Mouse (Mus musculus): ENCODE data around the gene Fbxl5. TPM values are rescaled to one million over a fixed set of nuclear protein-coding genes. Genes with fewer than 3 reads are reported as not detected.

Gene Fbxl5
- polyA plus RNA-seq, 1 experiment from 2014 or later, result 61.6 TPM

DNA sequence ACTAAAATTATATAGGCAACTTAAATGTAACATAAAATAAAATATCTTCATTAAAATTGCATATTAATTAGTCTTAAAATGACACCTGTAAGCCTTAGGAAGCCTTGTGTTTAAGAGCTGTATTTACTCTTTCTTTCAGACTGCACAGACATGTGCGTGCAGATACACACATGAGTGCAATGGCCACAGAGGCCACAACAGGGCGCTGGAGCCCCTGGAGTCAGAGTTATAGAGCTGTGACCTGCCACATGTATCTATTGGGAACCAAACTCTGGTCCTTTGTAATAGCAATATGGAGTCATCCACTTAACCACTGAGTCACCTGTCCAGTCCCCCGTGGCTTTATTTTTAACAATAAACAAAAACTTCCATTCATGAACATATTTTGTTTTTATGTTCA lies 72.3 kb downstream of the Fbxl5 start:
- 87% methylated on average over 3 of the region's 3 CpGs for WGBS
- Histone ChIP-seq H3K27me3 (replicated peaks; ENCODE audit: control insufficient read depth, insufficient read depth, low read length) (no peaks in the 10 kb centered on the region), H3K36me3 (ENCODE audit: control insufficient read depth, insufficient read depth, low read length) (peaks cover 27% of the 10 kb centered on the region), H3K4me2 (ENCODE audit: low read depth, low read length) (no peak overlapping the region), H3K9me3 (ENCODE audit: control insufficient read depth, low read length) (no peaks in the 10 kb centered on the region), H3K27ac (replicated peaks; ENCODE audit: low read depth, low read length) (no peak overlapping the region), H3K4me1 (ENCODE audit: control insufficient read depth, insufficient read depth, low read length) (no peaks in the 10 kb centered on the region), H3K4me3 (ENCODE audit: low read depth, low read length) (no peak overlapping the region), H3K9ac (ENCODE audit: low read depth, low read length) (no peak overlapping the region)
- DNase-seq (ENCODE audit: low spot score) (no peak), ATAC-seq (ENCODE audit: low read depth) (no peak)

DNA sequence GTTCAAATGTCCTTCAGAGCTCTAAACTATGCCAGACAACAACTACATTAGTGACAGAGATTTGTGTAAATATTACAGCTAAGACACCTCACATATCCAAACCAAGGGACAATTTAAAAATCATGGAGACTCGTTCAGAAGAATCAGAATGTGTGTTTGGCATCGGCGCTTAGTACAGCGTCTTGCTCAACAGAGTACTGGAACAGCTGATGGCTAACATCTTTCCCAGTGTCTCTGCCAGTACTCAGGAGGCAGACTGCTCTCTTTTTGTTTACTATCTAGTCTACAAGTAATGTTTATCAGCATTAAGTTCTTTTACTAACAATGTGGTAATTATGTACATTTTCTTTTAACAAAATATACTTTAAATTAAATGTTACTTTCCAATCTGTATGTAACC lies 73.4 kb downstream of the Fbxl5 start:
- Histone ChIP-seq H3K9me3 (ENCODE audit: control insufficient read depth, low read length) (no peaks in the 10 kb centered on the region), H3K4me3 (ENCODE audit: low read depth, low read length) (no peak overlapping the region), H3K9ac (ENCODE audit: low read depth, low read length) (no peak overlapping the region), H3K4me1 (ENCODE audit: control insufficient read depth, insufficient read depth, low read length) (no peaks in the 10 kb centered on the region), H3K4me2 (ENCODE audit: low read depth, low read length) (no peak overlapping the region), H3K36me3 (ENCODE audit: control insufficient read depth, insufficient read depth, low read length) (peaks cover 29% of the 10 kb centered on the region), H3K27me3 (replicated peaks; ENCODE audit: control insufficient read depth, insufficient read depth, low read length) (no peaks in the 10 kb centered on the region), H3K27ac (replicated peaks; ENCODE audit: low read depth, low read length) (no peak overlapping the region)
- WGBS, result 93% methylated on average over 4 of the region's 4 CpGs
- DNase-seq (ENCODE audit: low spot score) (no peak), ATAC-seq (ENCODE audit: low read depth) (no peak)

DNA sequence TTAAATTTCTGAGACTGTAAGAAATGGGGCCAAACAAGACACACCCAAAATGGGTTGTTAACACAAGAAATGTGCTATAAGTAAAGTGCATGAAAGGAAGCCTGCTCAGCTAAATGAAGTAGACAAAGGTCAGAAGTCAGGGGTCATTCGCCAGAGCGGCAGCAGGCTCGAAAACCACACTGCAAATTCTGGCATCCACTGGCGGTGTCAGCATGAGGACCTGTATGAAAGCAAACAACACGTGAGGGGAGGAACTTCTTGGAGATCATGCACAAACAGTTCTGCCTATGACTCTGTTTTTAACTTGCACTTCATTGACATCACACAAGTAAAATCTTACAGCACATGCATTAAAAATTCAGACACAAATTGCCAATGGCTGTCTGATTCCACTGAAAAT lies 76.3 kb downstream of the Fbxl5 start:
- DNase-seq (ENCODE audit: low spot score) (no peak), ATAC-seq (ENCODE audit: low read depth) (no peak)
- no peaks in the 10 kb centered on the region for H3K4me1 ChIP-seq (ENCODE audit: control insufficient read depth, insufficient read depth, low read length)
- no peaks in the 10 kb centered on the region for H3K27me3 ChIP-seq (replicated peaks; ENCODE audit: control insufficient read depth, insufficient read depth, low read length)
- H3K4me3 ChIP-seq (ENCODE audit: low read depth, low read length), result no peak overlapping the region
- H3K9me3 ChIP-seq (ENCODE audit: control insufficient read depth, low read length), result no peaks in the 10 kb centered on the region
- H3K9ac ChIP-seq (ENCODE audit: low read depth, low read length), result no peak overlapping the region
- H3K4me2 ChIP-seq (ENCODE audit: low read depth, low read length), result no peak overlapping the region
- no peak overlapping the region for H3K27ac ChIP-seq (replicated peaks; ENCODE audit: low read depth, low read length)
- peaks cover 44% of the 10 kb centered on the region for H3K36me3 ChIP-seq (ENCODE audit: control insufficient read depth, insufficient read depth, low read length)
- 51% methylated on average over 5 of the region's 5 CpGs for WGBS

DNA sequence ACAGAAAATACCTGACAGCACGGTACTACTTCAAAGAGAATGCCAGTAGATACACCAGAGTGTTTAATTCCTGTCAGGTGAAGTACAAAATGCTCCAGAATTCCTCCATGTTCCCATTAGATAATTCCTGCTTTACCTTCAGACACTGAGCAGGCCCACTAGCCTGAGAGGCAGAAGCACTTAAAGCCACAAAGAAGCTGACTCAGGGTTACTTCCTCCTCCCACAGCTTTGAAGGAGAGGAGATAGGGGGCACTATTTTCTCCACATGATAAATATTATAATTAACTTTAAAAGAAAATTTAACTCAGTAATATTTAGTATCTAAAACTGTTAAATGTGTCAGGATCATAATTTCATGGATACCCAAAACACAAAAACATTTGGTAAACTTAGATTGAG lies 77.3 kb downstream of the Fbxl5 start:
- WGBS, result 97% methylated on average over 1 of the region's 1 CpGs
- DNase-seq (ENCODE audit: low spot score), result no peak
- no peak overlapping the region for H3K9ac ChIP-seq (ENCODE audit: low read depth, low read length)
- H3K9me3 ChIP-seq (ENCODE audit: control insufficient read depth, low read length), result no peaks in the 10 kb centered on the region
- H3K4me1 ChIP-seq (ENCODE audit: control insufficient read depth, insufficient read depth, low read length), result no peaks in the 10 kb centered on the region
- H3K36me3 ChIP-seq (ENCODE audit: control insufficient read depth, insufficient read depth, low read length), result peaks cover 45% of the 10 kb centered on the region
- H3K27me3 ChIP-seq (replicated peaks; ENCODE audit: control insufficient read depth, insufficient read depth, low read length), result no peaks in the 10 kb centered on the region
- H3K4me2 ChIP-seq (ENCODE audit: low read depth, low read length), result no peak overlapping the region
- no peak overlapping the region for H3K27ac ChIP-seq (replicated peaks; ENCODE audit: low read depth, low read length)
- ATAC-seq (ENCODE audit: low read depth), result no peak
- no peak overlapping the region for H3K4me3 ChIP-seq (ENCODE audit: low read depth, low read length)

DNA sequence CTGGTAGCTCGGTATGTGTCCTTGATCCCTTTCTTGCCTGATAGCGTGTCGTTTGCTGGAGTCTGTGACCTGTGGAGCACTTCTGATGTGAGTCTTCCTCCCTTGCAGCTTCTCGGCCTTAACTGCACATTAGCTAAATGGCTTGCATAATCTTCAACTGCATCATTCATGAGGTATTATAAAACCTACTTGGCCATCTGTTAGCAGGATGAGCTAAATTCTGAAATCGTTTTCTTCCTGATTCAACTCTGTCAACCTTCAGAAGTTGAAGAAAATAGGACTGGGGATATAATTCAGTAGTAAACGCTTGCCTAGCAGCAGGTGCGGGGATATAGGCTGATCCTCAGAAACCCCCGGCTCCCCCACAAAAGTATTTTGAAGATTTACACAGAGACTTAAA lies 89.1 kb downstream of the Fbxl5 start:
- WGBS, result 79% methylated on average over 8 of the region's 8 CpGs
- no peak for ATAC-seq (ENCODE audit: low read depth)
- Histone ChIP-seq H3K4me3 (ENCODE audit: low read depth, low read length) (no peak overlapping the region), H3K27me3 (replicated peaks; ENCODE audit: control insufficient read depth, insufficient read depth, low read length) (no peaks in the 10 kb centered on the region), H3K36me3 (ENCODE audit: control insufficient read depth, insufficient read depth, low read length) (peaks cover 30% of the 10 kb centered on the region), H3K9me3 (ENCODE audit: control insufficient read depth, low read length) (no peaks in the 10 kb centered on the region), H3K27ac (replicated peaks; ENCODE audit: low read depth, low read length) (no peak overlapping the region), H3K9ac (ENCODE audit: low read depth, low read length) (no peak overlapping the region), H3K4me2 (ENCODE audit: low read depth, low read length) (no peak overlapping the region), H3K4me1 (ENCODE audit: control insufficient read depth, insufficient read depth, low read length) (no peaks in the 10 kb centered on the region)
- DNase-seq (ENCODE audit: low spot score), result no peak

DNA sequence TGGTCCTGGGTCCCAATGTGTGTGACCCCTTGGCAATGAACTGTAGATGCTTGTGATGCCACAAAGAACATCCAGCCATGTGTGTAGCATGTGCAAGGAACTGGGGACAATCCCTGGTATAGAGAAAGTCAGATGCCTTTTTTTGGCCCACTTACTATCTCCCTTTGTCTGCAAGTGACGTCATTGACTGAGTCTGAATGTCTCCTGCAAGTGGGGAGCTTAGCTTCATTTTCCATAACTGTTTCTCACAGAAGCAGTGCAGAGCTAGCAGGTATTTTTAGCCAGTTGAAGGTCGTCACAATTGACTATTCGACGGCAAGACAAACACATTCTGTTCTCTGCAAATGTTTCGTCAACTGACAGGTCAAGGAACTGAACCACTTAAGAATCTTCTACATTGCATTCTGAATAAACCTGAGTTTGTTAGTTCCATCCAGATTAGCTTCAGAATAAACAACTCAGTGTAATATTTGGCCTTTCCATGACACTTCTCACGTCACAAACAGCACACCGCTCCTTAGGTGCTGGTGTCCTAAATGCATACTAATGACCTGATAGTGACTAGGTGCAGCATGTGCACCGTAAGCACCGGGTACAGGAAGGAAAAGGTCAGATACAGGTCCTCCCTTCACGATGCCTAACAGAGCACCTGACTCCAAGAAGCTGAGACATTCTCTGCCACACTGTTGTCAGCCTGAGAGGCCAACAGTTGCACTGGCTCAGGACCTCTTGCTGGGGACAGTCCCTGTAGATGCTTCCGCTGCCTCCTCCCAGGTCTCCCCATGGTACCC lies 92.9 kb downstream of the Fbxl5 start:
- 85% methylated on average over 11 of the region's 11 CpGs for WGBS
- no peak overlapping the region for H3K4me3 ChIP-seq (ENCODE audit: low read depth, low read length)

DNA sequence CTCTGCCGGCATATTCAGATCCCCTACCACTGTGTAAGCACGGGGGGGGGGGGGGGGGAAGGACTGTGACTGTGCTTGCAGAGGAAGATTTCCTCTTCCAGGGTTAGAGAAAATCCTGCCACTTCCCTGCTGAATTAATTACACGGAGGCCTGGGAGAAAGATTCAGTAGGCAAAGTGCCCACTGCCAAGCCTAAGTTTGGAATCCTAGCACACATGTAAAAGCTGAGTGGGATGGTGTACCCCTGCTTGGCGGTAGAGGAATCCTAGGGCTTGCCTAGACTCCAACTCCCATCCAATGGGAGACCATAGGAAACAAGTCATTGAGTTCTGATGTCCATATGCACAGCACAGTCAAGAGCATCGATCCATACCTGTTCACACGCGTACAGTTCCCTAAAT lies 97.6 kb downstream of the Fbxl5 start:
- WGBS, result 85% methylated on average over 6 of the region's 7 CpGs
- no peak overlapping the region for H3K27ac ChIP-seq (replicated peaks; ENCODE audit: low read depth, low read length)
- H3K36me3 ChIP-seq (ENCODE audit: control insufficient read depth, insufficient read depth, low read length), result peaks cover 53% of the 10 kb centered on the region
- no peaks in the 10 kb centered on the region for H3K9me3 ChIP-seq (ENCODE audit: control insufficient read depth, low read length)
- no peak overlapping the region for H3K4me3 ChIP-seq (ENCODE audit: low read depth, low read length)
- H3K4me2 ChIP-seq (ENCODE audit: low read depth, low read length), result no peak overlapping the region
- no peak for DNase-seq (ENCODE audit: low spot score)
- H3K9ac ChIP-seq (ENCODE audit: low read depth, low read length), result no peak overlapping the region
- no peak for ATAC-seq (ENCODE audit: low read depth)
- no peaks in the 10 kb centered on the region for H3K27me3 ChIP-seq (replicated peaks; ENCODE audit: control insufficient read depth, insufficient read depth, low read length)
- no peaks in the 10 kb centered on the region for H3K4me1 ChIP-seq (ENCODE audit: control insufficient read depth, insufficient read depth, low read length)

More for the DNA sequence above, 92.9 kb downstream of the Fbxl5 start:
- no peaks in the 10 kb centered on the region for H3K4me1 ChIP-seq (ENCODE audit: control insufficient read depth, insufficient read depth, low read length)
- H3K4me2 ChIP-seq (ENCODE audit: low read depth, low read length), result no peak overlapping the region
- no peak for ATAC-seq (ENCODE audit: low read depth)
- no peaks in the 10 kb centered on the region for H3K9me3 ChIP-seq (ENCODE audit: control insufficient read depth, low read length)
- H3K27me3 ChIP-seq (replicated peaks; ENCODE audit: control insufficient read depth, insufficient read depth, low read length), result no peaks in the 10 kb centered on the region
- DNase-seq (ENCODE audit: low spot score), result no peak
- H3K27ac ChIP-seq (replicated peaks; ENCODE audit: low read depth, low read length), result no peak overlapping the region
- peaks cover 40% of the 10 kb centered on the region for H3K36me3 ChIP-seq (ENCODE audit: control insufficient read depth, insufficient read depth, low read length)
- H3K9ac ChIP-seq (ENCODE audit: low read depth, low read length), result no peak overlapping the region

DNA sequence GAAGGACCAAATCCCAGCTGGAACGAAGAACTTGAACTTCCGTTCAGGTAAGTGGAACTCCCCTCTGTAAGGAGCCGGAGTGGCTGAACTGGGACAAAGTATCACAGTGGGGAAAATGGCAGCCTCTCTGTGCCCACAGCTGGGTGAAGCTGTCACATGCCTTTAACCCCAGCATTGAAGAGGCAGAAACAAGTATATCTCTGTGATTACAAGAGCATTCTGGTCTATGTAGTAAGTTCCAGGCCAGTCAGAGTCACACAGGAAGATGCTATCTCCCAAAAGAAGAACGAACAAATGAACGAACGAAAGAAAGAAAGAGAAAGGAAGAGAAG lies 99.0 kb downstream of the Fbxl5 start:
- 93% methylated on average over 6 of the region's 6 CpGs for WGBS
- H3K4me3 ChIP-seq (ENCODE audit: low read depth, low read length), result no peak overlapping the region
- ATAC-seq (ENCODE audit: low read depth) (no peak), DNase-seq (ENCODE audit: low spot score) (no peak)
- H3K4me2 ChIP-seq (ENCODE audit: low read depth, low read length), result no peak overlapping the region
- H3K4me1 ChIP-seq (ENCODE audit: control insufficient read depth, insufficient read depth, low read length), result no peaks in the 10 kb centered on the region
- no peak overlapping the region for H3K9ac ChIP-seq (ENCODE audit: low read depth, low read length)
- H3K27me3 ChIP-seq (replicated peaks; ENCODE audit: control insufficient read depth, insufficient read depth, low read length), result no peaks in the 10 kb centered on the region
- H3K36me3 ChIP-seq (ENCODE audit: control insufficient read depth, insufficient read depth, low read length), result peaks cover 56% of the 10 kb centered on the region
- H3K27ac ChIP-seq (replicated peaks; ENCODE audit: low read depth, low read length), result no peak overlapping the region
- no peaks in the 10 kb centered on the region for H3K9me3 ChIP-seq (ENCODE audit: control insufficient read depth, low read length)
